Mouse (Mus musculus) bone marrow, adult 2 months (tissue): ENCODE measurements around the gene Zfp746. TPM values are rescaled to one million over a fixed set of nuclear protein-coding genes. Genes with fewer than 3 reads are reported as not detected.

Source experiments
- H3K27ac ChIP-seq: fragments of 200-500 bp; 2 replicates; pipeline ENCODE4 v1.5.1; 2012; ENCODE audit warnings: low read depth, mild to moderate bottlenecking, control low read depth, inconsistent platforms, low read length; ENCODE audit not compliant: control insufficient read depth, poor library complexity, insufficient read depth
- H3K4me1 ChIP-seq: fragments of 200-500 bp; 2 replicates; pipeline ENCODE4 v1.6.1; 2011; ENCODE audit warnings: low read length; ENCODE audit not compliant: control insufficient read depth, insufficient read depth
- H3K4me3 ChIP-seq: fragments of 200-500 bp; replicated peaks from 2 replicates; pipeline ENCODE3; 2011; ENCODE audit warnings: mild to moderate bottlenecking, low read depth, low read length, control low read depth; ENCODE audit not compliant: control insufficient read depth
- CTCF ChIP-seq: fragments of 200-500 bp; IDR thresholded peaks from 2 replicates; pipeline ENCODE4 v1.5.1; 2011; ENCODE audit warnings: low read length, control low read depth; ENCODE audit not compliant: control insufficient read depth, insufficient read depth
- POLR2A ChIP-seq: fragments of 200-500 bp; IDR thresholded peaks from 2 replicates; pipeline ENCODE4 v1.6.1; 2011; ENCODE audit warnings: low read depth, mild to moderate bottlenecking, control low read depth, low read length, borderline replicate concordance; ENCODE audit not compliant: control insufficient read depth
- WGBS: fragments of 180-500 bp; shearing (Covaris S2); methylation state at CpG from one replicate; pipeline ENCODE4 v1.1.7; 2018; 5-methylcytosine and 5-hydroxymethylcytosine counted together
- polyA plus RNA-seq: library from polyadenylated mRNA; stranded (reverse); fragments of >200 nt; gene quantifications from 2 replicates; pipeline ENCODE4 v1.2.4, GENCODE M21; 2011; ENCODE audit warnings: low replicate concordance; ENCODE audit not compliant: missing spikeins, insufficient read depth, insufficient read length

The Zfp746 gene
- polyA plus RNA-seq, 1 experiment = 13.9 TPM

GRCm38 (mm10) chr6:48073316-48073715 lies 13.1 kb downstream of the Zfp746 start:
- H3K4me1 ChIP-seq = no peaks in the 10 kb centered on the region; the same call in 1 of the 2 replicates
- H3K4me3 ChIP-seq = peak overlapping the region; percentile 58
- WGBS = 9% methylated on average over 5 of the region's 5 CpGs
- H3K27ac ChIP-seq = peak overlapping the region; percentile 79
- TF ChIP-seq CTCF (no peak), POLR2A (no peak)

- 91% methylated on average over 3 of the region's 3 CpGs for WGBS
- Histone ChIP-seq H3K4me1 (no peaks in the 10 kb centered on the region), H3K27ac (no peak overlapping the region), H3K4me3 (no peak overlapping the region)
- no peak for TF ChIP-seq CTCF
- TF ChIP-seq POLR2A = no peak
These were observed 18.9 kb downstream of the Zfp746 start for GRCm38 (mm10) chr6:48067492-48067891.

- Histone ChIP-seq H3K4me3 (no peak overlapping the region), H3K27ac (no peak overlapping the region), H3K4me1 (no peaks in the 10 kb centered on the region)
- 83% methylated on average over 6 of the region's 6 CpGs for WGBS
- TF ChIP-seq CTCF = no peak
- no peak for TF ChIP-seq POLR2A
These were observed 20.8 kb downstream of the Zfp746 start for GRCm38 (mm10) chr6:48065587-48066075.

- 95% methylated on average over 14 of the region's 14 CpGs for WGBS
- H3K4me1 ChIP-seq = no peaks in the 10 kb centered on the region
- H3K27ac ChIP-seq = no peak overlapping the region
- H3K4me3 ChIP-seq = no peak overlapping the region
- TF ChIP-seq CTCF (no peak), POLR2A (no peak)
These were observed 21.9 kb downstream of the Zfp746 start for GRCm38 (mm10) chr6:48064451-48064850.

- 95% methylated on average over 28 of the region's 28 CpGs for WGBS
- Histone ChIP-seq H3K27ac (no peak overlapping the region), H3K4me1 (no peaks in the 10 kb centered on the region), H3K4me3 (no peak overlapping the region)
- TF ChIP-seq POLR2A (no peak), CTCF (no peak)
These were observed 22.5 kb downstream of the Zfp746 start for GRCm38 (mm10) chr6:48063940-48064339.

- H3K4me3 ChIP-seq = no peak overlapping the region
- no peaks in the 10 kb centered on the region for H3K4me1 ChIP-seq
- no peak overlapping the region for H3K27ac ChIP-seq
- 81% methylated on average over 1 of the region's 1 CpGs for WGBS
- no peak for TF ChIP-seq CTCF
- TF ChIP-seq POLR2A = no peak
These were observed 25.5 kb downstream of the Zfp746 start for GRCm38 (mm10) chr6:48060895-48061294.

- 82% methylated on average over 2 of the region's 2 CpGs for WGBS
These were observed 26.0 kb downstream of the Zfp746 start for GRCm38 (mm10) chr6:48060421-48060820.

GRCm38 (mm10) chr6:48052136-48052535 lies 34.3 kb downstream of the Zfp746 start:
- no peak overlapping the region for H3K27ac ChIP-seq
- H3K4me3 ChIP-seq = no peak overlapping the region
- H3K4me1 ChIP-seq = no peaks in the 10 kb centered on the region; the same call in 1 of the 2 replicates
- WGBS = 85% methylated on average over 6 of the region's 6 CpGs
- TF ChIP-seq CTCF (no peak), POLR2A (no peak)

More at GRCm38 (mm10) chr6:48060421-48060820, 26.0 kb downstream of the Zfp746 start:
- TF ChIP-seq CTCF (no peak), POLR2A (no peak)
- H3K4me1 ChIP-seq = no peaks in the 10 kb centered on the region
- H3K27ac ChIP-seq = no peak overlapping the region
- no peak overlapping the region for H3K4me3 ChIP-seq

GRCm38 (mm10) chr6:48051666-48052065 lies 34.7 kb downstream of the Zfp746 start:
- H3K4me1 ChIP-seq = no peaks in the 10 kb centered on the region; the same call in 1 of the 2 replicates
- no peak overlapping the region for H3K4me3 ChIP-seq
- TF ChIP-seq CTCF (no peak), POLR2A (no peak)
- no peak overlapping the region for H3K27ac ChIP-seq
- 66% methylated on average over 2 of the region's 2 CpGs for WGBS
